Mouse (Mus musculus): ENCODE measurements at regions not wholly inside any gene's neighbourhood (a gene's known extent, or its start where the extent isn't known, plus 50 kb on each side); places are given as distances from the start of the nearest gene placed in this dataset.

DNA sequence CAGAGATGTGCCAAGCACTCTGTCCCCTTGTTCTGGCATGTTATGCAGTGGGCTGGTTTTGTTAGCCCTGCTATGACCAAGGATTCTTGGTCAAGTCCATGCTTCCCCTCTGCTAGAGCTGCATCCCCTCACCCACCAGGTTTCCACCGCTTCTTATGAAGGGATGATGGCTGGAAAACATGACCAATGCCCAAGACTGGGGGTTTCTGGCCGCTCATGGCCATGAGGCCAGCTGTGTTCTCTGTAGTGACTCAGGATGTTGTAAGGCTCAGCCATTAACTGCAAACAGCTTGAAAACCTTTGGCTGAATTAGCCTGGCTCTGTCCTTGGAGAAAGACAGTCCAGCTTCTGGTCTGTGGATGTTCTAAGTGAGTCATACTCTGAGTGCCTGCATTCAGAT lies 236.5 kb downstream of the Gm7361 start:
- TF ChIP-seq CTCF (conservative IDR thresholded peaks at IDR 0.05; ENCODE audit: insufficient read depth, insufficient read length, low read depth, low read length): no peak
- no peak for TF ChIP-seq POLR2A (IDR thresholded peaks at IDR 0.05; ENCODE audit: low read depth, low read length)
